Mouse (Mus musculus) hindbrain, embryonic 15.5 days (tissue): ENCODE measurements around the gene Aktip. TPM values are rescaled to one million over a fixed set of nuclear protein-coding genes. Genes with fewer than 3 reads are reported as not detected.

ENCODE experiments used
- ATAC-seq: fragments of 200-750 bp; cut with Nextera tagmentation; 2 replicates; pipeline ENCODE4 v1.8.0; 2017; ENCODE audit warnings: low read depth, moderate number of reproducible peaks, moderate TSS enrichment; ENCODE audit not compliant: low FRiP score
- H3K27ac ChIP-seq: fragments of 300-500 bp; sonication (generic); replicated peaks from 2 replicates; pipeline ENCODE4 v1.5.1; 2015; ENCODE audit warnings: mild to moderate bottlenecking, inconsistent platforms
- H3K27me3 ChIP-seq: fragments of 300-500 bp; sonication (generic); 2 replicates; pipeline ENCODE4 v1.6.1; 2015; ENCODE audit warnings: control low read depth, inconsistent platforms
- H3K36me3 ChIP-seq: fragments of 300-500 bp; sonication (generic); 2 replicates; pipeline ENCODE4 v1.6.1; 2015; ENCODE audit warnings: control low read depth, inconsistent platforms
- H3K4me1 ChIP-seq: fragments of 300-500 bp; sonication (generic); replicated peaks from 2 replicates; pipeline ENCODE4 v1.6.1; 2015; ENCODE audit warnings: control low read depth, inconsistent platforms
- H3K4me2 ChIP-seq: fragments of 300-500 bp; sonication (generic); 2 replicates; pipeline ENCODE4 v1.6.1; 2015; ENCODE audit warnings: moderate library complexity, mild to moderate bottlenecking, inconsistent platforms
- H3K4me3 ChIP-seq: fragments of 300-500 bp; sonication (generic); 2 replicates; pipeline ENCODE4 v1.5.1; 2015; ENCODE audit warnings: mild to moderate bottlenecking, inconsistent platforms
- H3K9ac ChIP-seq: fragments of 300-500 bp; sonication (generic); 2 replicates; pipeline ENCODE4 v1.6.1; 2015; ENCODE audit warnings: inconsistent platforms
- H3K9me3 ChIP-seq: fragments of 300-500 bp; sonication (generic); 2 replicates; pipeline ENCODE4 v1.6.1; 2016; ENCODE audit warnings: control low read depth, inconsistent platforms
- WGBS: fragments of 180-500 bp; shearing (Covaris S2); methylation state at CpG from one replicate; pipeline ENCODE4 v1.1.7; 2015; 5-methylcytosine and 5-hydroxymethylcytosine counted together
- polyA plus RNA-seq: library from polyadenylated mRNA; unstranded; fragments of >200 nt; fragmentation: Nextera tagmentation; extraction: Ambion mirVana; gene quantifications from 2 replicates; pipeline ENCODE4 v1.2.1, GENCODE M21; 2015

Gene Aktip
- polyA plus RNA-seq, 1 experiment from 2014 or later = 129 TPM

DNA sequence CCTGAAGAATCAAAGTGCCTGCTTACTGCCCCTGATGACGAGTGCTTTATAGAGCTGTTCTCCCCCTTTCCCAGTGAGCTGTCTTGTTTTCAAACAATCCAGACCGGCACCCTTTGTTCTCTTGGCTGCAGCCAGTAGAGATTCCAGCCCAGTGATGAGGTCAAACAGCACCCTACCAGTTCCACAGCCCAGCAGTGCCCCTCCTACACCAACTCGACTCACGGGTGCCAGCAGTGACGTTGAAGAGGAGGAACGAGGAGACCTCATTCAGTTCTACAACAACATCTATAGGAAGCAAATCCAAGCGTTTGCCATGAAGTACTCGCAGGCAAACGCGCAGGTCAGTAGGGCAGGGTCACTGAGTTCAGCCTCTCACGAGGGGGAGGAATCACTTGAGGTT, 84.9 kb downstream of the Aktip start:
- Histone ChIP-seq H3K9ac (no peak overlapping the region), H3K27ac (no peak overlapping the region), H3K4me1 (no peaks in the 10 kb centered on the region), H3K4me2 (no peak overlapping the region), H3K4me3 (no peak overlapping the region), H3K36me3 (peaks cover 57% of the 10 kb centered on the region), H3K27me3 (no peaks in the 10 kb centered on the region), H3K9me3 (no peaks in the 10 kb centered on the region)
- WGBS = 72% methylated on average over 11 of the region's 11 CpGs
- ATAC-seq = no peak

DNA sequence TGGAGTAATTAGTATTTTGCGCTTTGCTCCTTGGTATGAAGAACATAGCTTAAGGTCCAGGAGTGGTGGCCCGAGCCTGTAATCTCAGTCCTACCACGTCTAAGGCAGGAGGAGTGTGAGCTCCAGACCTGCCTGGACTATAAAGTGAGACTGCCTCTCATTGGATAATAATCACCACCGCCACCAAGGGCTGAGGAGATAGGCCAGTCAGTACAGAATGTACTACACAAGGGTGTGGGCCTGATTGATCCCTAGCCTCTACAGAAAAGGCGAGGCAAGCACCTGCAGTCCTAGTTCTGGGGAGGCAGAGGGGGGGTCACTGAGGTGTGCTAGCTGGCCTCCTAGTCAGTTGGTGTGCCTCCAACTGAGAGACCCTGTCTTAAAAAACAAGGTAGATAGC, 85.3 kb downstream of the Aktip start:
- no peak for ATAC-seq
- H3K9ac ChIP-seq = no peak overlapping the region
- no peak overlapping the region for H3K4me3 ChIP-seq
- no peak overlapping the region for H3K27ac ChIP-seq
- no peaks in the 10 kb centered on the region for H3K9me3 ChIP-seq
- no peaks in the 10 kb centered on the region for H3K4me1 ChIP-seq
- no peak overlapping the region for H3K4me2 ChIP-seq
- H3K36me3 ChIP-seq = peaks cover 53% of the 10 kb centered on the region
- WGBS = 92% methylated on average over 5 of the region's 5 CpGs
- no peaks in the 10 kb centered on the region for H3K27me3 ChIP-seq

DNA sequence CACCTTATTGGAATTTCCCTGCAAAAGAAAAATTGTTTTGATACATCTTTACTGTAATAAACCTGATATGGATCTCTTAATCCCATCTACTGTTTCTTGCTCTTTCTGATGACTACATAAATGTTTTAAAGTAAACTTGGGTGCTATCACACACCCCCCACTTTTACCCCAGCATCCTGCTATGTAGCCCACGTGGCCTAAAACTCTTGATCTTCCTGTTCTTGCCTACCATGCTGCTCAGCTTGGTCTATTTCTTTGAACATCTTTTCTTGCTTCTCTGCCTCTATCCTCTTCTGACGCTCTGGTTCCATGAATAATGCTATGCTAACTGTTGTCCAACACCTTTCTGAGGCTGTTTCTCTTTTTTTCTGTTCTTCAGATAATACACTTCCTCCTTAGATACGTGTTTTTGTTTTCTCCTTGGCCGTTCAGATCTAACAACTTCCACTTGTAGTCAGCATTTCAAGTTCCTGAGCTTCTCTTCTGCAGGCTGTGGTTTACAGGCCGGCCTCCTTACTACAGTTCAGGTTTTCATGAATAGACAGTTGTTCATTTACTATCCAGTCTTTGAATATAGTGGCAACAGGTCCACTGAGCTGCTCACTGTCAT, 87.8 kb downstream of the Aktip start:
- Histone ChIP-seq H3K4me2 (no peak overlapping the region), H3K9me3 (no peaks in the 10 kb centered on the region), H3K27me3 (no peaks in the 10 kb centered on the region), H3K36me3 (peaks cover 48% of the 10 kb centered on the region), H3K27ac (no peak overlapping the region), H3K4me3 (no peak overlapping the region), H3K4me1 (no peaks in the 10 kb centered on the region), H3K9ac (no peak overlapping the region)
- 94% methylated on average over 5 of the region's 5 CpGs for WGBS
- ATAC-seq = no peak

DNA sequence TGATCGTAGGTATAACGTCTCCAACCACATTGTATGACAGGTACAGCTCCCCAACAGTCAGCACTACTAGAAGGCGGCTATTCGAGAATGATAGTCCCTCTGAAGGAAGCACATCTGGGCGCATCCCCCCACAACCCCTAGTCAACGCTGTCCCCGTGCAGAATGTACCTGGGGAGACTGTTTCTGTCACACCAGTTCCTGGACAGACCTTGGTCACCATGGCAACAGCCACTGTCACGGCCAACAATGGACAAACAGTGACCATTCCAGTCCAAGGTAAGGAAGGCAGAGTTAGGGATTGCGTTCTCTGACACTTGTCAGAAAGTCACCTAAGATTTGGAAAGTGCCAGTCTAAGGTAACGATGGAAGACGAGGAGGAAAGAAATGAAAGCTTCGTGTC, 93.5 kb downstream of the Aktip start:
- 89% methylated on average over 12 of the region's 12 CpGs for WGBS
- Histone ChIP-seq H3K4me3 (no peak overlapping the region), H3K9me3 (no peaks in the 10 kb centered on the region), H3K4me2 (no peak overlapping the region), H3K36me3 (peaks cover 40% of the 10 kb centered on the region), H3K9ac (no peak overlapping the region), H3K27ac (no peak overlapping the region), H3K27me3 (no peaks in the 10 kb centered on the region), H3K4me1 (no peaks in the 10 kb centered on the region)
- no peak for ATAC-seq

DNA sequence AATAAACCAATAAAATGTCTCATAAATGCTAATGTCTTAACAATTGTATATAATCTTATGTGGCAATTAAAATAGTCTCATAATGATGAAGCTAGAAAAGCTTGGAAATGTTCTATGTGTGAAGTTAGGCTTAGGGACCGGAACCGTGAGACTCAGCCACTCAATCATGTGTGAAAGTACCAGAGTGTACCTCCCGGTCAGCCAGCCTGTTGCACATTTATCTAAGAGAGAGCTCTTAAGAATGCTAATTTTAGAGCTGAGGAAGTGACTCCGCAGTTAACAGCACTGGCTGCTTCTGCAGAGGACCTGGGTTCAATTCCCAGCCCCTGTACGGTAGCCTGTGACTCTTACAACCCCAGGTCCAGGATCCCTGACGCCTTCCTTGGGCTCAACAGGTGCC, 101.7 kb downstream of the Aktip start:
- Histone ChIP-seq H3K36me3 (peaks cover 47% of the 10 kb centered on the region), H3K9me3 (no peaks in the 10 kb centered on the region), H3K27ac (no peak overlapping the region), H3K4me3 (no peak overlapping the region), H3K27me3 (no peaks in the 10 kb centered on the region), H3K4me2 (no peak overlapping the region), H3K4me1 (no peaks in the 10 kb centered on the region), H3K9ac (no peak overlapping the region)
- no peak for ATAC-seq
- WGBS = 90% methylated on average over 6 of the region's 6 CpGs

DNA sequence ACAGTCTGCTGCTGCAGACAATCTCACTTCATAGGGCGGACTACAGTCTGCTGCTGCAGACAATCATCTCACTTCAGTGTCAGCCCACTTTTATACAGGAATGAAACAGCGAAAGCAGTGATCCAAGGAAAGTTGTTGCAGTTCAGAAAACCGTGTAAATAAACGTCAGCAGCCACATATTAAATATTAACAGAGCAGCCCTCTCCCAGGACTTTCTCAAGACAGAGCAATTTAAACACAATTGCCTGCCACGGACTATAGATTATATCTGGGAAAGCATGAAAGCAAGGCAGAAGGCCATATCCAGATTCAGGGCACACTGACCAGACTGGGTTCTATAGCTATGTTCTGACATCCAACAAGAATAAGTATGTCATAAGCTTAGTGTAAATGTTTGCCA, 105.6 kb downstream of the Aktip start:
- Histone ChIP-seq H3K4me2 (no peak overlapping the region), H3K4me1 (no peaks in the 10 kb centered on the region), H3K36me3 (peaks cover 53% of the 10 kb centered on the region), H3K4me3 (no peak overlapping the region), H3K9me3 (no peaks in the 10 kb centered on the region), H3K27me3 (no peaks in the 10 kb centered on the region), H3K9ac (no peak overlapping the region), H3K27ac (no peak overlapping the region)
- no peak for ATAC-seq
- 81% methylated on average over 5 of the region's 5 CpGs for WGBS

DNA sequence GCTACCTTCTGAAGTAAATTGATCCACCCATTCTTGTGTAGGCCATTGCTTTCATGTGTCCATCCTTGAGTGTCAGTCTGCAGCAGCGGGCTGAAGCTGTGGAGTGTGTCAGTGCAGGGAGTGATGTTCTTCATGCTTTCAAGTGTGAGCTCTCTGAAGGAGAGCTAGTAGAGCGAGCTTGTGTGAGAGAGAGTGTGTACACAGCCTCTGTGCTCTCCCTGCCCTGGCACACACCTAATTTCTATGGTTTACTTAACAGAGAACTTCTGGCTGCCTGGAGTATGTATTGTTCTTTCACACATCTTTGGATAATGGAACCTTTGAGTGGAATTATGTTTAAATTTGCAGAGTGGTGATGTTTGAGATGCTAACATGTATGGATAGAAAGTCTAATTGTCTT, 110.2 kb downstream of the Aktip start:
- Histone ChIP-seq H3K36me3 (peaks cover 46% of the 10 kb centered on the region), H3K27ac (no peak overlapping the region), H3K4me1 (no peaks in the 10 kb centered on the region), H3K4me2 (no peak overlapping the region), H3K4me3 (no peak overlapping the region), H3K27me3 (no peaks in the 10 kb centered on the region), H3K9me3 (no peaks in the 10 kb centered on the region), H3K9ac (no peak overlapping the region)
- ATAC-seq = no peak
- 96% methylated on average over 2 of the region's 2 CpGs for WGBS

DNA sequence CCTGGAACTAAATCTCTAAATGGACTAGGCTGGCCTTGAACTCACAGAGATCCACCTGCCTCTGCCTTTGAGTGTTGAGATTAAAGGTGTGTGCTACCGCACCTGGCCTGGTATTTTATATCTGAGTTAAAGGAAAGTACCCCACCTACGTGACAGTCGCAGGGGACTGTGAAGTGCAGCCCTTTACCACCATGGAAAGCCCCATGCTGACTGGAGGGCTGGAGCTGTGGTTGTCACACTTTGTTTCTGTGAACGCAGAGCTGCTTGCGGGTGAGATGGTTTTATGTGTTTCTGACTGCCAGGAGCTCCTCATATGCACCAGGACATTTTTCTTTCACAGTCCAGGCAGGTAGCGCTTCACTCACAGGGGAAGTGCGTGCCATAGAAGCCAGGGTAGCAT, 111.3 kb downstream of the Aktip start:
- Histone ChIP-seq H3K27me3 (no peaks in the 10 kb centered on the region), H3K27ac (no peak overlapping the region), H3K9me3 (no peaks in the 10 kb centered on the region), H3K4me2 (no peak overlapping the region), H3K4me1 (no peaks in the 10 kb centered on the region), H3K4me3 (no peak overlapping the region), H3K9ac (no peak overlapping the region), H3K36me3 (peaks cover 53% of the 10 kb centered on the region)
- WGBS = 95% methylated on average over 7 of the region's 7 CpGs
- ATAC-seq = no peak

DNA sequence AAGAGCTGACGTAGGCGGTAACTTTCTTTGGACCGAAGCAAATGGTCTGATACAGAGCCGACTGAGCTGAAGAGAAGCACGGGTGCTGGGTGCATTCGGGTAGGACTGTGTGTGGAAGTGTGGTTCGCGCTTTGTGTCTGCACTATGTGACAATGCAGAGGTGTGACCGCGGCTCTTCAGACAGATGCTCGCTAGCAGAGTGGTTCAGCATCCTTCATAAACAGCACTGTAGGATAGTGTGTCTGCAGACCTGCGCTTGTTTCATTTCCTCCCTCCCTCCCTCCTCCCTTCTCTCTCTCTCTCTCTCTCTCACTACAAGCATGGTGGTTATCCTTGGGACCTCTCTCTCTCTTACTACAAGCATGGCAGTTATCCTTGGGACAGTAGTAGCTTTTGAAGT, 117.3 kb downstream of the Aktip start:
- WGBS = 92% methylated on average over 12 of the region's 12 CpGs
- H3K9ac ChIP-seq = no peak overlapping the region
- H3K4me1 ChIP-seq = no peaks in the 10 kb centered on the region
- H3K27ac ChIP-seq = no peak overlapping the region
- H3K4me2 ChIP-seq = no peak overlapping the region
- H3K9me3 ChIP-seq = no peaks in the 10 kb centered on the region
- ATAC-seq = no peak
- no peaks in the 10 kb centered on the region for H3K27me3 ChIP-seq
- H3K4me3 ChIP-seq = no peak overlapping the region
- peaks cover 49% of the 10 kb centered on the region for H3K36me3 ChIP-seq

DNA sequence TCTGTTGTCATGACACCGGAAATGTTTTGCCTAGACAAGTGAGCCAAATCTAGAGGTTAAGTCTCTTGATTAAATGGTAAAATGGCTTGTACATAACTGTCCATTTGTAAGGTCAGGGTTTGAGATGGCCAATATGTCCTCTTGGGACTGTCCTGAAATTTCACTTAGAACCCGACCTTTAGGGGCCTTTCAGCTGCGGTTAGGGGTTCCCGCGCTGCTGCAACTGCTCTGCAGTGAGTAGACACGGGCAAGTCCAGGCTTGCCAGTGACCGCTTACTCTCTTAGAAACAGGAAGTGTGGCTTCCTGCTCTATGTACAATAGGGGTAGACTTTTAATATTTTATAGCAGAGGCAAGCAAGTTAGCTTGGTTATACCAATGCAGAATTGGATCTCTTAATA, 117.9 kb downstream of the Aktip start:
- Histone ChIP-seq H3K36me3 (peaks cover 50% of the 10 kb centered on the region), H3K9me3 (no peaks in the 10 kb centered on the region), H3K27ac (no peak overlapping the region), H3K27me3 (no peaks in the 10 kb centered on the region), H3K4me2 (no peak overlapping the region), H3K4me1 (no peaks in the 10 kb centered on the region), H3K4me3 (no peak overlapping the region), H3K9ac (no peak overlapping the region)
- 84% methylated on average over 7 of the region's 7 CpGs for WGBS
- ATAC-seq = no peak

DNA sequence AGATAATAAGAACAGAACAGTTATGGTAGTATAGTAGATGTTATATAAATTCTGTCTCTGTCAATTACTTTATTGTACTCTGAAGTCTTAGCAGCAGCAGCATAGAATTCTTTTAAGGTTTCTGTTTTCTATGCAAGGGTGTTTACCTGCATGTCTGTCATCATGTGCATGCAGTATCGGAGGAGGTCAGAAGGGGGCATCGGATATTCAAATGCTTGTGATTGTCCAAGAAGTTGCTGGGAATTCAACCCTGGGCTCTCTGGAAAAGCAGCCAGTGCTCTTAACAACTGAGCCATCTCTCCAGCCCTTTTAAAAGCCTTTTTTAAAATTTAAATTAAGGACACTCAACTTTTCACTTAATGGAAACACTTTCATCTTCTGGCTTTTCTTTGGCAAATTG, 120.1 kb downstream of the Aktip start:
- peaks cover 47% of the 10 kb centered on the region for H3K36me3 ChIP-seq
- no peaks in the 10 kb centered on the region for H3K9me3 ChIP-seq

DNA sequence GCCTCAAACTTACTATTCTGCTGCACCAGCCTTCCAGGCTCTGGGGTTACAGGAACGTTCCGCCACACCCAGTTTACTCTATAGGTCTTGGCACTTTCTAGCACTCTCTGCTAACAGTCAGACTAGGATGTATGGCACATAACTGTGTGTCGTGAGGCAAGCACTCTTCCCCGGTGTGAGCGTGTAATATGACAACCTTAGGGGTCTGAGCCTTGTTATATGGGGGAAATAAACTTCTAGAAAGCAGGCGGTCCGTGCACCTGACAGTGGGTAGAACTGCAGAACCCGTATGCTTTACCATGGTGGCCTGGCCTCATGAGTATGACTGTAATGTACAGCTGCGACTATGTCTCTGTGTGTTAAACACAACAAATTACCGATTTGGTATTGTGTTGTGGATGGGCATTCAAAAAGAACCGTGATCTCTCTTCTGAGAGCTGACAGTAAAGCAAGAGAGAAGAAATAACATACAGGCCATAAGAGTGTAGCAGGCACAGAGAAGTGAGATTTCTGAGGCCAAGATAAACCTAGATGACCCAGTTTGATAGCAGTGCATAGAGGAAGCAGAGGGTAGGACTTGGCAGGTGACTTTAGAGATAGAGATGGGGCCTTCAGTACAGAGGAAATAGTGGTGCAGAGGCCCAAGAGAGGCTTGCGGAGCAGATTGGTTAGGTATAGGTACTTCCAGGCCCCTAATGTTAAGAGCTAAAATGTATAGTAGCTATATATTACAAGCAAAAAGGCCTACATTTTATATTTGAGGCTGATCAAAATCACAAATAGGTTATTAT, 122.5 kb downstream of the Aktip start:
- Histone ChIP-seq H3K27ac (no peak overlapping the region), H3K4me3 (no peak overlapping the region), H3K9me3 (no peaks in the 10 kb centered on the region), H3K27me3 (no peaks in the 10 kb centered on the region), H3K9ac (no peak overlapping the region), H3K36me3 (peaks cover 35% of the 10 kb centered on the region), H3K4me2 (no peak overlapping the region), H3K4me1 (no peaks in the 10 kb centered on the region; the same call in 1 of the 2 replicates)
- ATAC-seq = no peak
- 96% methylated on average over 12 of the region's 12 CpGs for WGBS

More for the DNA sequence above, 120.1 kb downstream of the Aktip start:
- 99% methylated on average over 2 of the region's 2 CpGs for WGBS
- H3K4me1 ChIP-seq = no peaks in the 10 kb centered on the region
- H3K27me3 ChIP-seq = no peaks in the 10 kb centered on the region
- H3K4me3 ChIP-seq = no peak overlapping the region
- H3K27ac ChIP-seq = no peak overlapping the region
- ATAC-seq = no peak
- no peak overlapping the region for H3K4me2 ChIP-seq
- no peak overlapping the region for H3K9ac ChIP-seq
